Mouse (Mus musculus) mesoderm, embryonic 11.5 days (tissue): ENCODE measurements at regions not wholly inside any gene's neighbourhood (a gene's known extent, or its start where the extent isn't known, plus 50 kb on each side); places are given as distances from the start of the nearest gene placed in this dataset.

ENCODE experiments used
- DNase-seq: peaks from one replicate; pipeline ENCODE4 v3.0.0-alpha.2; 2012; ENCODE audit warnings: low read depth, low spot score

- peak; percentile 69 for DNase-seq
Measured at GRCm38 (mm10) chr3:42110976-42111847, 368.8 kb downstream of the D3Ertd751e start.

DNA sequence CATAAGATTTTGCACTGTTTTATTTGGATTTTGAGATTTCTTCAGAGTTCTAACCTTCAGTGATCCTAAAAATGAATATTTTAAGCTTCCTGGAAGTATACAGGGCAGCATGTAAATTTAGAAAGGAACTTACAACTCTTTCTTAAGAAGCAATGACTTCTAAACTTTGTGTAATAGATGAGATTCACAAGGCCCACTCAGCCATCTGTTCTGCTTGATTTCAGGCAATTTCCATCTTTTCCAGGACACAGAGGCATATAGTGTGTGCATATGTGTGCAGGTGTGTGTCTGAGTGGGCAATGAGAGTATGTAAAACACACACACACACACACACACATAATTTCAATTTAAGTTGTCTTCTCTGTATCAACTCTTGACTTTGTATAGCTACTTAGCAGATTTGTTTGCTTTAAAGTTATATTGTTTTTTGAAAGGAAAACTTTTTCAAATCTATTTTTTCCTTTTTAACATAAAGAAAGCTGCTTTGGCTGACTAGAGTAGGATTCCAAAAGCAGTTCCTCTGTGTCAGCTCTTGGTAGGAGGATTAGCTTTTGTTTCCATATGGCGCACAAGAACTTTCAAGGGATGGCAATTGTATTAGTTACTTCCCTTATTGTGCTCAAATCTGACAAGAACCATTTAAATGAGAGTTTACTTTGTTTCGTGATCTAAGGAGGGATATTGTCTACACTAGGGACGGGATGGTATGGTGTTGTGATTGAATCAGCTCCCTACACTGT is 387.6 kb downstream of the D3Ertd751e start:
- no peak for DNase-seq

DNA sequence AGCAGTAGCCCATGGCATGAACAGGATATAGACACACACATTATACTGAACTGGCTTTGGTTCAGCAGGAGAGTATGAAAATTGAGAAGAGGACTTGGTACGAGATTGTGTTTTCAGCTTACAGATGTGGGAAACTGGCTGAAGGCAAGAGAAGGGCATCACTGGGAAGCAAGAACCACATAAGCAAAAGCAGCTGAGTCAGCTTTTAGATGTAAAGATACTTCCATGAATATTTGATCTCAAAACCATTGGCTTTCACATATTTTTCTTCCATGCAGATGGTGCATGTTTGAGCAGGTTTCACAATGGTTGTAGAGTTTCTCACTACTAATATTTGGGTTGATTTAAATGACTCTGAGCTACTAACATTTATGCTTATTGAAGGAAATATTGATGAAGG is 389.9 kb downstream of the D3Ertd751e start:
- no peak for DNase-seq

GRCm38 (mm10) chr3:42153372-42153771 is 411.0 kb downstream of the D3Ertd751e start:
- no peak for DNase-seq

- DNase-seq: no peak
Measured at GRCm38 (mm10) chr3:42154909-42155308, 412.5 kb downstream of the D3Ertd751e start.

GRCm38 (mm10) chr3:42163666-42164065 is 421.3 kb downstream of the D3Ertd751e start:
- no peak for DNase-seq

GRCm38 (mm10) chr3:42199206-42199605 is 456.8 kb downstream of the D3Ertd751e start:
- DNase-seq: no peak

DNA sequence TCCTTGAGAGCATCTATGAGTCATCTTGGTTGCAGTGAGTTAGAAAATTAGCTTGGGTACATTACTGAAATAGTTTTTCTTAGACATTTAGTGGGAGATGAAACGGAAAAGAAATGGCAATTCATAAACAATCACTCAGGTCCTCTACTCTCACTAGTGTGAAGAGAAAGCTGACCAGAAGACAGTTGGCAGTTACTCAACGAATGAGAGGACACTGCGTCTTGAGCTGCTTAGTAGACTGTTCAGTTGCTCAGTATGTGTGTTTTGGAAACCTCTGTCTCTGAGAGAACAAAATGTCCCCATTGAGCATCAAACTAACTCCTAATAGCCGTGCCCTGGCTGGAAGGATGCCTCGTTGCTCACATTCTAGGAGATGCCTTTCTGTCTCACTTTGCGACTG is 459.0 kb downstream of the D3Ertd751e start:
- no peak for DNase-seq

DNA sequence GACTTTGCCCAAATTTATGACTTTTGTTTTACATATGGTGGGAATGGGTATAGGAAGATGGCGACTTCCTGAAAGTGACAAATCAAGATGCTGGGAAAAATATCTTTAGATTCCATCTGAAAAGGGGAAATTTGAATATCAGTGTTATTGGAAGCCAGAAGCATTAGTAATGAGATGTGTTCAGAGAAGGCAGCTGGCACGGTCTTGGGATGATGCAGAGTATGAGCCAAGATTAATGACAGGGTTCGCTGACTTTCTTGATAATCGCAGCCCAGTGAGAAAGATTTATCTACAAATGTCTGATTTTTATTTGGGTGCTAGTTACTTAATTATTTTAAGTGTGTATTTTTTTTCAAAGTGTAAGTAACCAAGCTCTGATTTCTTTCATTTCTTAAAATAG is 463.2 kb downstream of the D3Ertd751e start:
- no peak for DNase-seq

DNA sequence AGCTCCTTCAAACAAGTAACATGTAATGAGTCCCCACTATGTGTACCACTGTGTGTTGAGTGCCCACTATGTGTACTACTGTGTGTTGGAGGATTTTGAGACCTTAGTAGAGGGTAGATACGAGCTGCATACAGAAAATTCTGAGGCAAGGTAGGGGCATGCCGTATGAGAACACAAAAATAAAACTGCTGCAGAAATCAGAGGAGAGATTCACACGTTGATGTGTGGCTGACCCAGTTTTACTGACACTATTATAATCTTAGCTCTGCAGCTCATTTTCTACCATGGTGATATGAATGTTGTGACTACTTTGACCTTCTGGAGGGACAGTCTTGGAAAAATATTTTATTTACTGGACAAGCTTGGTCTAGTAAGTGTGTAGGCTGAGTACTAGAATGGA is 469.0 kb downstream of the D3Ertd751e start:
- no peak for DNase-seq

- no peak for DNase-seq
Measured at GRCm38 (mm10) chr3:42212456-42212855, 470.0 kb downstream of the D3Ertd751e start.

- no peak for DNase-seq
Measured at GRCm38 (mm10) chr3:42213163-42213562, 470.8 kb downstream of the D3Ertd751e start.

- DNase-seq: peak; percentile 19
Measured at GRCm38 (mm10) chr3:42214624-42215276, 472.3 kb downstream of the D3Ertd751e start.

GRCm38 (mm10) chr3:42218719-42219118 is 476.3 kb downstream of the D3Ertd751e start:
- DNase-seq: no peak

GRCm38 (mm10) chr3:42227679-42228398 is 485.4 kb downstream of the D3Ertd751e start:
- no peak for DNase-seq

- no peak for DNase-seq
Measured at GRCm38 (mm10) chr3:42228399-42228755, 486.0 kb downstream of the D3Ertd751e start.

DNA sequence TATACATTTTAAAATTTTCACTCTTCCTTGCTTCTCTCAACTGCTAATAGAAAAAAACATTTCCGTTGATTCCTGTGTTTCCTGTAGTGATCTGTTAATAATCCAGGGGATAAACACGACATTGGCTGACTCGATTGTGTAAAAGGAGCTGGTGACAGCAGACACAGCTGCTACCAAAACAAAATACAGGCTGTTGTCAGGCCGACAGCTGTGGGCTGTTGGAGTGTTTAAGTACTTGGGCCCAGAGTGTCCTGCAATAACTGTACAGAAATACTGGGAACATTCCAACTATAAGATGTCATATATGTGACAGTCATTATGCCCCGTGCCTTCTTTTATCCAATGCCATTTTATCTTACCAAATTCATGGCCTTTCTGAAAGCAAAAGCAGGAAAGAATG is 489.9 kb downstream of the D3Ertd751e start:
- DNase-seq: no peak

GRCm38 (mm10) chr3:42233756-42234155 is 491.3 kb downstream of the D3Ertd751e start:
- DNase-seq: no peak

GRCm38 (mm10) chr3:42235515-42235914 is 493.1 kb downstream of the D3Ertd751e start:
- DNase-seq: no peak
